Mouse (Mus musculus) hematopoietic stem cell, adult 5-6 weeks (primary cell): Measurements from ENCODE around the gene Tbx19. TPM values are rescaled to one million over a fixed set of nuclear protein-coding genes. Genes with fewer than 3 reads are reported as not detected.
A peak's percentile ranks its signal among the peaks of the same experiment; 100 is the strongest.

Experiments
- ATAC-seq, 2 experiments: fragments of 125-278 bp in 1 of 2; replicated peaks in 1 of 2; 2 replicates each; pipeline ENCODE4 v1.8.0; 2016 to 2017; ENCODE audit warnings: inconsistent platforms in 2 of 2, mild to moderate bottlenecking in 2 of 2, moderate number of reproducible peaks in 2 of 2, low read depth in 1 of 2, moderate TSS enrichment in 1 of 2; ENCODE audit not compliant: low FRiP score in 2 of 2, poor library complexity in 2 of 2, severe bottlenecking in 2 of 2, insufficient read depth in 1 of 2, low TSS enrichment in 1 of 2
- total RNA-seq: library from RNA; stranded (forward); fragments of 172-1452, 232-1000 nt; gene quantifications from 2 replicates; pipeline ENCODE4 v1.2.3, GENCODE M21; 2017

Gene Tbx19
- total RNA-seq, 1 experiment from 2014 or later: not detected

DNA sequence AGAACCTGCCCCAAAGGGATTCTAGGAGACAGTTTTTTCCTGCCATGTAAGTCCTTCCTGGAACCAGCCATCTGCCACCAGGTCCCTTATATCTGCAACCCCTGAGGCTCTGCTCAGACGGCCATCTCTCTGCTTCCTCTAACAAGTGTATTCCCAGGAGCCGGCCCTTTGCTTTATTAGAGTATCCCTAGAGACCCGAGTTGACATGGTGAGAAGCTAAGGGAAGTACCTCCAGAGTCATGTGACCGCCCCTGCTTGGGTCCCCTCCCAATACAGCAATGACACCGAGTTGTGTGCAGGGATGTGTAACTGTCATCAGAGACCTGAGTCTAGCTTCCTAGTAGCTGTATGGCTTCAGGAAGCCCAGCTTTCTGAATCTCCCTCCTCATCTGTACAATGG is 27.3 kb downstream of the Tbx19 start:
- no peak for ATAC-seq

- ATAC-seq: peak; percentile 73 to 89
These were observed 28.2 kb downstream of the Tbx19 start for GRCm38 (mm10) chr1:165132187-165132877.

- ATAC-seq: no peak
These were observed 31.0 kb downstream of the Tbx19 start for GRCm38 (mm10) chr1:165129573-165129972.

- no peak for ATAC-seq
These were observed 39.5 kb downstream of the Tbx19 start for GRCm38 (mm10) chr1:165121096-165121495.

DNA sequence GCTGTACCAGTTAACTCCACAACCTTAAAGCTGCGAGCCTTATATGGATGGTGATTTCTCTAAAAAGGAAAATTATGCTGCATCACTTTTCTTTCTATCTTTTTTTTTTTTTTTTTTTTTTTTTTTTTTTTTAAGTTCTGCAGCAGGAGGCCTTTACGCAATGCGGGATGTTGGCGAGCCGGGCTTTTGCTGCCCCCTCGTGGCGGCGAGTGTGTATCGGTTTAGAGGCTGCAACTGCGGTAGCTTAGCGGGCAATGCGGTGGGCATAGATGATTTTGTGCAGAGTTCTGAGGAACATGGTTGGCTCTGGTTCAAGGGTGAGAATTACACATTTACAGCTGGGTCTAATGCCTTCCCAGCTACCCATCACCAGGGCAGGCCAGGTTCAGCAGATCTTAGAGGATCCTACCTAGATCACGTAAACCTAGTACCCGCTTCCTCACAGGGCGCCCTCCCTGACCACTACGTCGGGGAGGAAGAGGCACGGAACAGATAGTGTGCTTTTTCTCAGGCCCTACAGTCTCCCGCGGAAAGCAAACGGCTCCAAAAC is 40.1 kb downstream of the Tbx19 start:
- ATAC-seq: peak; percentile 90 to 94

- ATAC-seq: no peak
These were observed 40.8 kb downstream of the Tbx19 start for GRCm38 (mm10) chr1:165119760-165120159.

DNA sequence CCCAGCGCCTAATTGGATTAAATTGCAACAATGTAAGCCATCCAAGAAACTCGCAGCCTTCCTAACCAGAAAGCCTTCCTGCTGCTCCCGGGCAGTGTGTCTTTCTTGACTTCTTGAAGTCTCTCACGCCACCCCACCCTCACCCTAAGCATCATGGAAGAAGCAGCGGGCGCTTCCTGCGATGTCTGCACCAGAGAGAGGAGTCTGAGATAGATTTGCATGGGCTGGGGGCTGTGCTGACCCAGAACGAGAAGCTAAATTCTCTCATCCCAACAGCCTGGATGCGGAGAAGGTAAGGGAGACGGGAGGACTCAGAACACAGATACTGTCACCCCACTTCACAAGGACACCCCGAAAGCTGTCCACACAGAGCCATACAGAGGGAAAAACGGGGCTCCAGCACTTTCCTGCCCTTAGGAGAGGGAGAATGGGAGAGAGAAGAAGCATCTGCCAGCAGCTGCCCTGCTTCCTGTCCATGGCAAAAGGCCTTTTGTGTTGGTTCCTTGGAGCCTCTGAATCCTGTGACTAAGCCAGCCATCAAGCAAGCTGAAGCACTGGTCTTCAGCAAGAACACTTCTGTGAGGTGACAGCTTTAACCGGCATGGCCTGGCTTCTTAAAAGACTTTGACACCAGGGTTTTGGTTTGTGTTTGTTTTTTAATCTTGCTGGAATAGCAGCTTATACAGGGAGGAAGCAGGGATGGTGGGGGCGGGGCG is 41.4 kb downstream of the Tbx19 start:
- ATAC-seq: no peak

DNA sequence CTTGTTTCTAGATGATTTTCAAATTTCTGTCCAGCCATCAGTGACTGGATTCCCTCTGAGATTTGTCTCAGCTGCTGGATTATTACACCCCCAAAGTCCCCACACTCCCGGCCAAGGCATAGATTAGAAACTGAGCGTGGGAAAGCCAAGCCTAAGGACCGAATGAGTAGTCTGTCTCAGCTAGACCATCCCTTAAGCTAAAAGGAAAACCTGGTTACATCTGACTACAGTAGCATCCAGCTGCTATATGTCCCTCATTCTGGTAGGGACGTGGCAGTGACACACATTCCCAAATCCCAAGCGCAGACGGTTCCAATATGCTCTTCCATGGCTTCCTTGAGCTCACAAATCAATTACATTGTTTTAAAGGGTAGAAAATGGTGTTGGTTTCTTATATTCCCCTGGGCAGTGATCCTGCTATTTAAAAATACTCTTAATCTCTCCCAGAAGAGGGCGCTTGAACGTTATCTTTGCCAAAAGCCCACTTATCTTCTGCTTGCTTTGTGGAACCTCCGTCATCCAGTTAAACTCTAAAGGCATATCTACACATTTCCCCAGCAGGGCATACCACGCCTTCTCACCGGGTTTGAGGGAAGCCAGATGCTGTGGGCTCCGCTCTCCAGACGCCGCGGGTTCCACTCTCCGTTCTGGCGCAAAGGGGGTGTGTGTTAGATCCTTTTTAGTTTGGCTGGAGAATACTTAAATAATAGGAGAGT is 46.0 kb downstream of the Tbx19 start:
- peak; percentile 80 to 92 for ATAC-seq

DNA sequence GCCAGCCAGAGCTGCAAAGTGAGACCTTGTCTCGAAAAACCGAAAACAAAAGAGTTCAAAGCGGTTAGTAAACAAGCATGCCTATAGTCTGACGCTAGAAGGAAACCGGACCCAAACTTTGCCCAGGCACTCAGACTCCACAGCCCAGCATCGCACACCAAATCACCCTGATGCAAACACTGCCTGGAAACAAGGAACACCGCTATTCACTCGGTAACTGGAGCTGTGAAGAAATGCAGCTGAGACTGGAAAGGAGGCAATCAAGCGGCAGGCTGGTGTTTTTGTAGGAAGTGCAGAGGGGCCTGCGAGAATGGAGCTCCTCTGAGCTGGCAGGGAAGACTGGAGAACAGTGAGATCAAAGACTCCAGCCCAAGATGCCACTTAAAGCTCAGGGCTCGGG is 46.9 kb downstream of the Tbx19 start:
- no peak for ATAC-seq

- no peak for ATAC-seq
These were observed 49.9 kb downstream of the Tbx19 start for GRCm38 (mm10) chr1:165110659-165111058.

GRCm38 (mm10) chr1:165109135-165109534 is 51.4 kb downstream of the Tbx19 start:
- ATAC-seq: no peak

DNA sequence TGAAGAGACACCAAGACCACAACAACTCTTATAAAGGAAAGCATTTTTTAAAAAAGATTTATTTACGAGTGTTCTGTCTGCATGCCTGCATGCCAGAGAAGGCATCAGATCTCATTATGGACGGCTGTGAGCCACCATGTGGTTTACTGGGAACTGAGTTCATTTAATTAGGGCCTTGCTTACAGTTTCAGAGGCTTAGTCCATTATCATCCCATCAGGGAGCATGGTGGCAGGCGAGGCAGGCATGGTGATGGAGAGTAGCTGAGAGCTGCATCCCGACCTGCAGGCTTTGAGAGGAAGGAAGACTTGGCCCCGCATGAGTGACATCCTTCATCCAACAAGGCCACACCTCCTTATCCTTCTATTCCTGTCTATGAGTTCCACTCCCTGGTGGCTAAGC is 52.1 kb downstream of the Tbx19 start:
- no peak for ATAC-seq

DNA sequence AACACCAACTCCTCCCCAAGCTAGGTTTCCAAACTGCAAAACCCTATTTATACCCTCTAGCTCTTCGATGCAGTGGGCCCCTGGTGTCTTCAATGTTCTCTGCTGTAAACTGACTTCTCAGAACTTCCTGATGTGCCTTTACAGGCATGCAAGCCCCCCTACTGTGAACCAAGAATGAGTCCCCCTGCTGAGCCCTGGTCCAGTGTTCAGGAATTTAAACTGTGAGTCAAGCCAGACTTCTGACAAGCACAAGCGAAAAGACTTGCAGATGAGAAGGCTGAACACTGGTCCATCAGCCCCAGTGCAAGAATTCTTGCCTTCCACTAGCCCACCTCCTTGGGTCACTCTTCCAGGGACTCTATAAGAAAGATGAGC is 54.6 kb downstream of the Tbx19 start:
- ATAC-seq: no peak

DNA sequence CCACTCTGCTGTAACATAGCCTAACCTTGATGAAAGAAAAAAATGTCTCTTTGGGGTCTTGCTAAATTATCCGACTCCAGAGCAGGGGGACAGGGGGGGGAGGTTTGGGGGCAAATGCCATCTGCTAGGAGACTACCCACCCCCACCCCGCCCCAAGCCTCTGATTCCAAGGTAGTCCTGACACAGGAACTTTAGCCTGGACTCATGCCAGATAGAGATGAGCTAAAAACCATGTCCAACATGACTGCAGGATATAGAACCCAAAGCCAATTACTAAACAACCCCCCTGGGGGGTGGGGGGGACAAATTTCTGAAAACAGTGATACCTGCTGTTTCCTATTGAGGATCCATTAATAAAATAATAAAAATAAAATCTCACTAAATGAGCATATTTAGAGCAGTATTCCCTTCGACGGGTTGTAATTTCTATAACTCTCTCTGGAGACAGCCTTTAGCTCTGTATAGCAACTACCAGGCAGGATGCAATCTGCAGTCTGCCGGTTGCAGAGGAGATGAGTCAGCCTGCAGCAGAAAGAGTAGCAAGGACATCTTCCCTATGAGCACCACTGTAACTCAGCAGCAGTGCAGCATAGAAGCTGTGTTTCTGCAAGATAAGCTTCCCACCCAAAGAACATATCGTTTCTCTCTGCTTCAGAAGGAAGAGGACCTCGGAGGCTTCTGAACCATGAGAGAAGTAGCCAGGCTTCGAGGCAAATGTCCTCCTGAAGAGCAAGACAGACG is 55.1 kb downstream of the Tbx19 start:
- no peak for ATAC-seq

DNA sequence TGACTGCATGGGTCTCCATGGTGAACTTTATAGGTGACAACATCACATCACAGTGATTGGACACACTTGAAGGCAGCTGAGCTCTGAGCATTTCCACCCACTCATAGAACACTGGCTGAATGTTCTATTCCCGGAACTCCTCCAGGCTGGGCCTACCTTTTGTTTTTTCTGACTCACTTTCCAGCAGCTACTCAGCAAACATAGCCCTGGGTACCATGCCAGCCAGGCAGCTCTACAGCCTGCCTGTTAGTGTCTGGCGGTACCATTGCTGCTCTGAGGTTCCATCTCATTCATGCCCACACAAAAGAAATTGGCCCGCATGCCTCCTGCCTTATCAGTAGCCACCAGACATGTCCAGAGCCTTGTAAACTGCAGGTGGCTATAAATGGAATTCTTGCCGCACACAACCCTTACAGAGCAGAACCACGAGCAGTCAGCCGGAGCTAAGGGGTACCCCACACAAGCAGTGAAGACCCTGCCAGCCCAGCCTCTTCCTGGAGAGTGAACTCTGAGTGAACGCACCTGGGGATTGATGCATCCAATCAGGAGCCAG is 55.8 kb downstream of the Tbx19 start:
- peak; percentile 69 to 82 for ATAC-seq

- no peak for ATAC-seq
These were observed 61.0 kb downstream of the Tbx19 start for GRCm38 (mm10) chr1:165099569-165099968.

- ATAC-seq: no peak
These were observed 65.7 kb downstream of the Tbx19 start for GRCm38 (mm10) chr1:165094871-165095270.
